Mouse (Mus musculus): ENCODE measurements around the gene Foxn3.

- TF ChIP-seq CTCF (IDR thresholded peaks at IDR 0.05), result no peak
- no peak for TF ChIP-seq EP300 (IDR thresholded peaks at IDR 0.05)
Measured at GRCm38 (mm10) chr12:99279426-99279825, 284.0 kb downstream of the Foxn3 start.
